Mouse (Mus musculus) spleen, adult 2 months (tissue): ENCODE measurements around the gene Fam129a.

Source experiments
- CTCF ChIP-seq: fragments of 200-500 bp; IDR thresholded peaks from 2 replicates; pipeline ENCODE4 v1.5.1; 2011; ENCODE audit warnings: mild to moderate bottlenecking, inconsistent platforms; ENCODE audit not compliant: insufficient read depth, insufficient read length, insufficient replicate concordance; ENCODE audit errors: extremely low read depth
- POLR2A ChIP-seq: fragments of 200-500 bp; IDR thresholded peaks from 2 replicates; pipeline ENCODE4 v1.6.1; 2011; ENCODE audit warnings: low read depth, low read length, inconsistent platforms

- no peak for TF ChIP-seq CTCF
- no peak for TF ChIP-seq POLR2A
Measured at GRCm38 (mm10) chr1:151677185-151677809, 106.3 kb downstream of the Fam129a start.
